Mouse (Mus musculus) WW6 (cell line): ENCODE results near the gene Smtnl2.

ENCODE experiments used
- DNase-seq: peaks from one replicate; pipeline ENCODE4 v3.0.0-alpha.2; 2013; ENCODE audit warnings: low read depth, low spot score

Smtnl2 gene

DNA sequence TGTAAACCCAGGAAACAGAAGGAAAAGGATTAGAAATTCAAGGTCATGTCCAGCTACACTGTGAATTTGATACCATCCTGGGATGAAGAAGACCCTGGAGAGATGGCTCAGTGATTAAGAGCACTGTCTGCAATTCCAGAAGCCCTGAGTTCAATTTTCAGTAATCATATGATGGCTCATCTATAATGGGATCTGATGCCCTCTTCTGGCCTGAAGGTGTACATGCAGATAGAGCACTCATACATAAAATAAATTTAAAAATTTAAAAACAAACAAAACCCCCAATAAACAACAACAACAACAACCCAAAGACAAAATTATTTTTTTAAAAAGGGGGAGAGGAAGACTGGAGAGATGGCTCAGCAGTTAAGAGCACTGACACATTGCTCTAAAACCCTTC is 15.4 kb upstream of the Smtnl2 start:
- no peak for DNase-seq

DNA sequence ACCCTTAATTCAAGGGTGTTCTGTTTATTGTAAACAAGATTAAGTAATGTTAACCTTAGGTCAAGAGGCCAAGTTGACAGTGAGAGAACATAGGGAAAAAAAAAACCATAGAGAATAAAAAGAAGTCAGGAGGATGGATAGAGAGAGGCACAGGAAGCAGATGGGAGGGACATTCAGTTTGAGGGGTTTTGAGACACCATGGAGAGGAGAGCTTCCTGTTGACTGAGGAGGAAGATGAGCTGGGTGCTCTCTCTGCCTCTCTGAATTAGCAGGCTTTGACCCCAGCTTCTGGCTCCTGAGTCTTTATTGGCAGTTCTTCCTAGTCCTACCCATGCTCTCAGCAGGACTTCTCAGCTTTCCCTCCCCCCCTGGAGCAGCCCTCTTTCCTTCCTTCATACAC is 13.7 kb upstream of the Smtnl2 start:
- DNase-seq: no peak

DNA sequence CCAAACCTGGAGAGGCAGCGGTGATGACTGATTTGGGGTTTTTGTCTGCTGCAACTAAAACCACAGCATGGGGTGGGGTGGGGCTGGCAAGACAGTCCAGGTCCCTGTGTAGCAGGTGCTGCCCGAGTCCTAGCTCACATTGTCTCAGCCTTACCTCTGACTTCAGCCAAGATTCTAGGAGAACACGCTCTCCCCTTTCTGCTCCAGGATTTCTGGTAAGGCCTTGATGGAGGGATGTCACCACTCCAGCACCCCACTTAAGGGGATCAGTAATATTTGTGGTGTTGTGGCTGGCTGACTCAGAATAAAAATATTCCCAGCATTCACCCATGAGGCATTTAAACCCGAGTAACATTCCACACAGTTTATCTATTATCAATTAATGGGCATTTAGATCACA is 12.2 kb upstream of the Smtnl2 start:
- DNase-seq: no peak

DNA sequence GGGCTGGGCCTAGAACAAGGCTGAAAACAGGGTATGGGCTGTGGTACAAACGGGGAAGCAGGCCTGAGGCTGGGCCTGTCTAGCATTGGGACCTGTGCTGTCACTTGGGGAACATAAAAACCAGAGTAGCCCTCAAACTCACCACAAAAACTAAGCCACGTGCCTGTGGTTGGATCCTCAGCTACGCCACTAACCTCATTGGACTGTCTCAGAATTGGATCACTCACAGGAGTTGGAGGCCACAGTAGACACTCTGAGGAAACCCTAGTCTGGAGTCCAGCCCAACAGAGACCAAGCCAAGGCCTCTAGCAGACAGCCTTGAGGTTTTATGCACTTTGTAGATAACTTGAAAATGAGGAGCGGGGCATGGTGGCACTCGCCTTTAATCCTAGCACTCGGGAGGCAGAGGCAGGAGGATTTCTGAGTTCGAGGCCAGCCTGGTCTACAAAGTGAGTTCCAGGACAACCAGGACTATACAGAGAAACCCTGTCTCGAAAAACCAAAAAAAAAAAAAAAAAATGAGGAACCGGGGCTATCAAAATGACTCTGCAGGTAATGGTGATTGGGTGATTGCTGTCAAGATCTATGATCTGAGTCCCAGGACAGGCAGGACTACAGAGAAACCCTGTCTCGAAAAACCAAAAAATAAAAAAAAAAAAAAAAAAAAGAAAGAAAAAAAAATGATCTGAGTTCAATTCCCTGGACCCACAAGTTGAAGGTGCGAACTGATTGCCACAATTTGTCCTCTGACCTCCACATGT is 10.2 kb upstream of the Smtnl2 start:
- DNase-seq: no peak

DNA sequence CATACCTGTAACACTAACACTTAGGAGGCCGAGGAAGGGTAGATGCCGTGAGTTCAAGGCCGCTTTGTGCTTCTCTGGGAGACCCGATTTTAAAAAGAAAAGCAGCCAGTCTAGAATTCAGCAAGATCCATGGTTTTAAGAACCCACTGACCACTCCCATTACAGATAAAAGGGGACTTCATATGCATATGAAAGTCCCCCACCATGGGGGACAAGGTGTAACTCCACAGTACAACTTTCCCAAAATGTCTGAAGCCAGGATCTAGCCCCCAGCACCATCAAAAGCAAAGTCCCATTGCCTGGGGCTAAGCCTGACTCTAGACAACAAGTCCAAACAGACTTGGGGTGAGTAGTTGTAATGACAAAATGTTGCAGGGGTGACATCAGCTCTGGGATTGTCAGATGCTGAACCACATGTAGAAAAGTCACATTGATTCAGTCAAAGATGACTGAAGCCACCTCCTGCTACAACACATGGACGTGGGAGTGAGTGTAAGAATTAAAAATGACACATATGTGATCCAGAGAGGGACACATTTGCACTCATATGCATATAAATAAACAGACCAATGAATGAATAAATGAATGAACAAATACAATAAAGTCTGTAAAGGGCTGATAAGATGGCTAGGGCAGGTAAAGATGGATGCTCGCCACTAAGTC is 9.1 kb upstream of the Smtnl2 start:
- peak; percentile 80 for DNase-seq

DNA sequence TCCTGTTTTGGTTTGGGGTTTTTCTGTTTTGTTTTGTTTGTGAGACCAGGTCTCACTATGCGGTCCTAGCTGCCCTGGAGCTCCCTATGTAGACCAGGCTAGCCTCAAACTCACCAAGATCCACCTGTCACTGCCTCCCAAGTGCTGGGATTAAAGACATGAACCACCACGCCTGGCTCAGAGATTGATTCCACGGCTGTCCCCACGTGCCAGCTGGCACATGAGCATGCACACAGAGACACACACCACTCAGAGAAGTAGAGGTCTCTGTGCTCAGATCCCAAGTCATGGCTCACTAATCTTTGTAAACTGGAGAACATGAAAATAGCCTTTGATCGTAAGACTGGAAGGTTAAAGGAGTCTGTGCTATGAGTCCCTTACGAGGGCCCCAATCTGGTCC is 7.5 kb upstream of the Smtnl2 start:
- no peak for DNase-seq

DNA sequence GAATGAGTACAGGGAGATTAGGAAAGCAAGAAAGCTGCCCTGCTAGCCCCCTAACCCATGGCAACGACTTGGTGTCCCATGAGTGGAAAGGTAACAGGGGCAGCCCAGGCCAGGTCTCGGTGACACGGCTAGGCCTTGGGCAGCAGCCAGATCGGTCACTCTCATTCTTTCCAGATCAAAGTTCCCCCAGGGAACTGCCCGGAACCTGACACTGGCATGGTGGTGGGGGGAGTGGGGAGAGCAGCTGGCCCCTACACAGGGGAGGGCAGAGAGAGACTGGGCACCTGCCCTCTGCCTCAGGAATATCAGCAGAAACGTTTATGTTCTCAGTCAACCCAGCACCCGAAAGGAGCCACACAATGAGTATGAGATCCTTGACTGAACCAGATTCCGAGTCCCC is 6.7 kb upstream of the Smtnl2 start:
- DNase-seq: no peak

DNA sequence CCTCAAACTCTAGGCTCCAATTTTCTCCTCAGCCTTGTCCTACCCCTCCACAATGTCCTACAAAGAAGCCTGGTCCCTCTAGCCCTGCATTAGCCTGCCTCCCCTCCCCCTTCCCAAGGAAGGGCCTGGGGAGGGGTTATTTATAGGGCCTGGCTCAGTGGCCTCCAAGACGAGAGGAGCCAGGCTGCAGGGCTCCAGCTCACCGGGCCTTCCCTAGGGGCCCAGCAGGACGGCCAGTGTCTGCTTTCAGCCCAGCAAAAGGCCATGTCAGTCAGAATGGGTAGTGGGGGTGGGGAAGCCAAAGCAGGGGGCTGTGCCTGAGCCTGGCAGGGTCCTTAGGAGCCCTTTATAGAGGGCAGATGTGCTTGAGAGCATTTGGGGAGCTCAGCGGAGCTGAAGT is 5.9 kb upstream of the Smtnl2 start:
- DNase-seq: no peak

DNA sequence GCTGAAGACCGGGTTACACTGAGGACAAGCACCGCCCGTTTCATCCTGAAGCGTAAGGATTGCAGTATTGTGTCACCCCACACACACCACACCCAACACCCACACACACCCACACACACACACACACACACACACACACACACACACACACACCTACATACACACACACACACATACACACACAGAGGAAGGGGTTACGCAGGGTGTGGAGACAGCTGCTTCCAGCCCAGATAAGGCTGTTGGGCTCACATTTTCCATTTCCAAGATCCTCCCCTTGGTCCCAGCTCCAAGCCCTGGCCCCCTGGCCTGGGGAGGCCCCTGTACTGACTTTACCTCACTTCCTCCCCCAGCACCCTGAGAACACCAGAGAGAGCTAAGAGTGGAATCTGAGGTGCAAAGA is 5.2 kb upstream of the Smtnl2 start:
- DNase-seq: no peak

DNA sequence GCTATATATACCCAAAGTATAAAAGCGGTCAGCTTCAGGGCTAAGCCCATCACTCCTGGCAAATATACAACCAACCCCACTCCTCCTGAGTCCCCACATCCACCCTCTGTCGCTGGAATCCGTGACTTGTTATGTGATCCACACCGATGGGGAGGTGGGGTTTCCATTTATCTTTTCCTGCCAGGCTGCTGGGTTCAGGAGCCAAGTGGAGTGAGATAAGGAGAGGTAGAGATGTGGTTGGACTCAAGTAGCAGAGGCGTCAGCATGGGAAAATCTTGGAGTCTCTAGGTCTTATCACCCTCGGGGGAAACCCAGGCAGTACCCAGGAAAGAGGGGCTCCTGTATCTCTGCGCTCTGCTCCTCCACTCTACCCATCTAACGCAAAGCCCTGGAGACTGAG is 3.6 kb upstream of the Smtnl2 start:
- DNase-seq: no peak

DNA sequence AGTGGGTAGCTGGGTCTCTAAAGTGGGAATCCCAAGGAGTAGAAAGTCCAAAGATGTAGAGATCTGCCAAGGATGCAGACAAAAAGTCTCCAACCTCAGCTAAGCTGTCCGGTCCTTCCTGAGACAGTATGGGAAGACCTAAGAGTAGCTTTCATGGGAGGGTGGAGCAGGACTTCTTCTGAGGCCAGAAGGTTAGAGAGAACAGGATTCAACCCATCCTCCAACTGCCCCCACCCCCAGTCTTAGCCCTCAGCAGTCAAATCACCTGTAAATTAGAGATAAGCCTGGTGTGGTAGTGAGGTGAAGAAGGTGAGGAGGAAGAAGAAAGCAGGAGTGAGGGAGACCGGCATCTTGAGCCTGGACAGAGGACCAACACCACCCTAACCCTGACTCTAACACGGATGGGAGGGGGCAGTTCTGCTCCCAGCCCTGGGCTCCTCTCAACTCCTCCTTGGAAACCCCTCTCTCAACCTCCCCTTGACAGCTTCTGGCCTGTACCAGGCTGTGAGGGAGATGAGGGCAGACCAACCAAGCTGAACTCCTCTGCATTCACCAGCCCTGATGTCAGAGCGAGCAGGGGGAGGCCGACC is 2.2 kb upstream of the Smtnl2 start:
- no peak for DNase-seq

DNA sequence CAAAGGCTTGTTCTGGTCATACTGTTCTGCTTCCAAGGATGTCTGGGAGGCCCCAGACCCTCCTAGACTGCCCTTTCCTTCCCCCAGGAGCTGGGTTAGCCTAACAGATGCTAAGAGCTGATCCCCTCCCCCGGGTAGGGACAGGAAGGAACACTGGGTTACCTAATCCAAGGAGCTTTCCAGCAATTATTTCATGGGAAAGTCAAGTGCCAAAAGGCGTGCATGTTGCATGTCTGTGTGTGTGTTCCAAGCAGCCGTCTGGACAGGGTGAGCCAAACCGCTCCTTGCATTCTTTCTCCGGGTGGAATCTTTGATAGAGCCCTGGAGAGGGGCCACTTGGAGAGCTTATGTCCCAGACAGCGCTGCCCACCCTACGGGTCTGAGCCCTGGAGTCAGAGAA is 1.5 kb upstream of the Smtnl2 start:
- no peak for DNase-seq

DNA sequence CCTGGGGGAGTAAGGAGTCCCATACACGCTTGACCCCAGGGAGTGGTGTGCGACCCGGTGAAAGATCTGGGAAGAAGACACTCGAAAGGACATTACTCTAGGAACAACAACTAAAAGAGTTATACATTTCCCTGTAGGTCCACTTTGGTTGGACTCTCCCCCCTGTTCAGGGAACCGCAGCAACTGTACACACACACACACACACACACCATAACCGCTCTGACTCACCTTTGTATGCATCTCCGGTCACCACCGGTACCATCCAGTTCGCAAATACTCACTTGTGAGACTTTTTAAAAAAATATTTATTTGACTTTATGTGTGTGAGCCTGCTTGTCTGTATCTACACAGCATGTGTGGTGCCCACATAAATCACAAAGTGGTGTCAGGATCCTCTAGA is 432 bp upstream of the Smtnl2 start:
- no peak for DNase-seq

DNA sequence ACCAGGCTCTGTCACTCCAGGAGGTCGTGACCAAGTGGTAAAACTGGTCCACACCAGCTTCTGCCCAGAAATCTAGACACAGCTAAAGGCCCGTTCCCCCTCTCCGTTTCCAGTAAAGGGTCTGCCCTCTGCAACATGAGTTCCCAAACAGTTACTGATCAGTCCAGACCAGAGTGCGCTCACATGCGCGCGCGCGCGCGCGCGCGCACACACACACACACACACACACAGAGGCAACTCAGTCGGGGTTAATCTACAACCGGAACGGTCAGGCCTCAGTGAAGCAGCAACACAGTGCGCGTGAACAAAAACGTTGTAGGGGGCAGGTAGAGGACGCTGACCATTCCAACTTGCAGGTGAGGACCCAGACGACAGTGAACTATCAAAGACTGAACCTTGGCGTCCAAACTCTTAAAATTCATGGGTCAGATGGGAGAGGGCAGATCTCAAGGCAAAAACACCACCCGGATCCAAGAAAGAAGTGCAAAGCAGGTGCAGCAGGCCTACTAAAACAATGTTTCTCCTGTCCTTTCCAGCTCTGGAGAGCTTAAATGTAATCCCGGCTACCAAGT is 906 bp downstream of the Smtnl2 start:
- DNase-seq: no peak

DNA sequence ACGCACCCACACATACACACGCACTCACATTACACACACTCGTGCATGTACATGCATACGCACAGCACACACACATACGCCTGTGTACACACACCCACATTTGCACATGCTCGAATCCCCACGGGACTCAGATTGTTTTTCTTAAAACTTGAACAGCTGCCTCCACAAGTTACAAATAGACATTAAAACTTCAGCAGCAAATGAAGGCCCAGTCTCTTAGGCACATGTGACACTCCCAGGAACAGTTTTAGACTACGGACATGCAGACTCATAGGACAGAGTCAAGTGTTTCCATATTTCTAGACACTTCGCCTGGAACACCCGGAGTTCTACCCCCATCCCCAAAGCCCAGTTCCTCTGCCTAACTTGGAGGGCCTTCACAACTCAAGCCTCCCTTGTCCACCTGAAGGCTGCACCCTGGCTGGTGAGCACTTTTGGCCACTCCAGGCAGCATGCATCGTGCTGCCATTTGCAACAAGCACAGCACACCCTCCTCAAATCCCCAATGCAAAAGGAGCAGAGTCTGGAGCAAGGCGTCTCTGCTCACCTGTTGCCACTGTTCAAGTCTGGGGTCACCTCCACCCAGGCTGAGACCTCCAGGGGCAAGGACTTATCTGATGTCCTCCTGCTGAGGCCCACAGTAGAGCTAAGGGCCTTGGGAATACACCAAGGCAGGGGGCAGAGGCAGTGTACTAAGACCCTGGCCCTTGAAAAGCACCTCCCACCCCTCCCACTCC is 1.7 kb downstream of the Smtnl2 start:
- no peak for DNase-seq

DNA sequence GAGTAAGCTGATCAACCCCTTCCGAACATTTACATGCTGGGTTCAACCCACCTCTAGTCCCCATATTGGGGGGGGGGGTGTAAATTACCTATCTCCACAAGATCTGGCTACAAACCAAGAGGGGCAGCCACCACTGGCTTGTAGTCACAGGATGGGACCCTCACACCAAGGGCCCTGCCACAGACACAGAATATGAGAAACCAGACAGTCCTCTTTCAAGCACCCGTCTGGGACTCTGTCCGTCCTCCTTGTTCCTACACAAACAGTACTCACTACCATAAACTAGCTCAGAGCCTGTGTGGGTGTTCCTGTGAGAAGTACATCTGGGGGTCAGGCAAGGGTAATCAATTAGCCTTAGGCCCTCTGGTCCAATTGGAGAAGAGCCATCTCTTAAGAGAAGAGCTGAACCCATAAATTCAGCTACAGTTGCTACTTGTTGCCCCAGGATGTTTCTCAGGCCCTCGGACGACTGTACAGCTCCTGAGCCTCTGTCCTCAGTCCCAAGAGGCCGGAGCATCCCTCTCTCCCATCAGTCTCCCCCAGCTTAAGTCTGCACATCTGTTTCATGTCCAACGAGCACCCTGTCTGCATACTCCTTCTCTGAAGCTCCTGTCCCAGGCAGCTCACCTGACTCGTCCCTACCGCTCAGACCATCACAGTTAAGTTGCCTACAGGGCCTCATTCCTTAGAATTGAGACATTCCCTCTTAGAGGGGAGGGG is 2.9 kb downstream of the Smtnl2 start:
- no peak for DNase-seq

DNA sequence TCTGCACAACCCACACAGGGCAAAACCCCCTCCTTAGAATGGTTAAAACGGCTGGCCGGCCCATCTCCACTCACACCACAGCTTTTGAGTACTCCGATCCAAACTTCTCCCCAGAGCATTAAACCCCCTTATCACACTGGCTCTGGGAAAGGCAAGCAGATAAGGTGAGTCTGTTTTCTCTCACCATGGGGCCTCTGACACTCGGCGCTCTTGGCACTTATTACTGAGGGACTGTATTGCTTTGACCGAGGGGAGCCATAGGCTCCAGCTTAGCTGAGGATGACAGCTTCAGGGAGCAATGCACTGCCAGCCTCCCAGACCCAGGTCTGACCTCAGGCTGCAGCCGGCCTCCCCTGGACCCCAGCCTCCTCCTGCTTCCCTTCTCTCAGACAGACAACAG is 3.9 kb downstream of the Smtnl2 start:
- no peak for DNase-seq

DNA sequence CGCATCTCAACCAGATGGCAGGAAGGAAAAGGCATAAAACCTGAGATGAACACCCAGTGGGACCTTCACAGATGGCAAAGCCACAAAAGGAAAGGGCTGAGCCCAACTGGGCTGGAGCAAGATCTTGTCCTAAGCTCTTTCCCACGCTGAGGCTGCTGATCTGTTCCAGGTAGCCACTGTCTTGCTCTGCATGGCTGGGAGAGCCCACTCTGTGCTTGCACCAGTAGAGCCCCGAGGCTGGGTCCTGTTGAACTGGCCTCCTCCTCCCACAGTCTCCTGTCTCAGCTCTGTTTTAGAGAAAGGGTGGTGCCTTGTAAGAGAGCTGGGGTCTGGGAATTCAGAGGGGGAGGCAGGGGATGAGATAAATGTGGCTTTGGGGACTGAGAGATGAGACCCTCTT is 4.4 kb downstream of the Smtnl2 start:
- DNase-seq: no peak

DNA sequence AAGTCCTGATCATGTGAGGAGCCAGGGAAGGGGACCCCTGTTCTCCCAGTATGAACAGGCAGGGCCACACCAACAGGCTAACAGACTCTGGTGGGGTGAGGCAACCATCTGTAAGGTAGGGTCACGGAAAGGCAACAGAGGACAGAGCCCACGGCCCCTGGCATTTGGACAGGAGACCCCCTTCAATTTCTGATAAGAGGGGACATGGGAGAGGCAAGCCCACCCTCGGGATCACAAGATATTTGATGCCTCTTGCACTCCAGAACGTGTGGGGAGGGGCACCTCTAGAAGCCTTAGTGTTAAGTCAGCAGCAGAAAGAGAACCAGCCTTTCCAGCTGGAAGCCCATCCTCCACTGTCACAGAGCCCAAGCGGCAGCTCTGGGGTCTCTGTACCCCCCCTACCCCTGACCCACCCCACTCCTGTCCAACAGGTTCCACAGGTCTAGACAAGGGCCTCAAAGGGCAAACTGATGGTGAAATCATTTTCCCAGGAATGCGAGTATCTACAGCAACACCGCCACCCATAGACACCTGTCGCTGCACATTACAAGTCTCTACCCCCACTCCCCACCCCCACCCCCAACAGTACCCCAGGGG is 5.3 kb downstream of the Smtnl2 start:
- no peak for DNase-seq

DNA sequence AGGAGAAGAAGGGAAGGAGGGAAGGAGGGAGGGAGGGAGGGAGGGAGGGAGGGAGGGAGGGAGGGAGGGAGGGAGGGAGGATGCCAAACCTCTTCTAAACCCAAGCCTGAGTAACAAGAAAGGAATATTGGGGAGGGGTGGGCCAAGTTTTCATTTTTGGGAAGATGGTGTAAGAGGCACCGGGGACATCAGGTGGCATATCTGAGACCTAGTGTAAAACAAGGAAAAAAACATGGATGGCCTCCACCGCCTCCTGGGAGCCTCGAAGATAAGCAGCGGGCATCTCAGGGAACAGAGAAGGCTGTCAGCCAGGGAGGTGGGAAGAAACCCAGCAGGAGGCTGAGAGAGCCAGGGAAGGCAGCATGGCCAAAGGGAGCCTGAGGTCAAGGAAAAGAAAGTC is 6.0 kb downstream of the Smtnl2 start:
- no peak for DNase-seq

DNA sequence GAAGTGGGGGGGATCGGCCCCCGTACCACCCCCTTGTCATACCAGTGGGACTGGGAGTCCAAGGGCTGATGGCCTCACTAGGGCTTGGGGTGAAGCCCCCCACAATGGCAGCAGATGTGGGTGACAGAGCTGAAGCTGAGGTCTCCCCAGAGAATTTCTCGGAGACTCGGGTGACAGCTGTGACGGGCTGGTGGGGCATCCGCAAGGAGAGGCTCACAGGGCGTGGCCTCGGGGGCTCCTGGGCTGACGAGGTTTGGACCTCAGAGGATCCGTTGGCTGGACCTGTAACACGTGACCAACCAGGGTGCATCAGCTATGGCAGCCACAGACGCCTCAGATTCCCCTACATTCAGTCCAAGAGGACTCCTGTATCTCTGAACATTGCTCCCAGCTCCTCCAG is 8.5 kb downstream of the Smtnl2 start:
- no peak for DNase-seq
